Mouse (Mus musculus) lung, postnatal 0 days (tissue): ENCODE data around the gene Agbl4. TPM values are rescaled to one million over a fixed set of nuclear protein-coding genes. Genes with fewer than 3 reads are reported as not detected.

Source experiments
- ATAC-seq: fragments of 200-750 bp; cut with Nextera tagmentation; 2 replicates; pipeline ENCODE4 v1.8.0; 2017; ENCODE audit warnings: moderate library complexity
- DNase-seq: peaks from one replicate; pipeline ENCODE4 v3.0.0-alpha.2; 2016; ENCODE audit warnings: low spot score
- H3K27ac ChIP-seq: fragments of 300-500 bp; sonication (generic); 2 replicates; pipeline ENCODE4 v1.5.1; 2014; ENCODE audit warnings: antibody characterized with exemption, mild to moderate bottlenecking, low read length, mixed read lengths
- H3K27me3 ChIP-seq: fragments of 300-500 bp; sonication (generic); replicated peaks from 2 replicates; pipeline ENCODE4 v1.6.1; 2014; ENCODE audit warnings: low read length, mixed read lengths; ENCODE audit not compliant: insufficient read depth
- H3K36me3 ChIP-seq: fragments of 300-500 bp; sonication (generic); 2 replicates; pipeline ENCODE4 v1.6.1; 2014; ENCODE audit warnings: low read length, mixed read lengths; ENCODE audit not compliant: insufficient read depth
- H3K4me1 ChIP-seq: fragments of 300-500 bp; sonication (generic); 2 replicates; pipeline ENCODE4 v1.6.1; 2014; ENCODE audit warnings: antibody characterized with exemption, low read depth, low read length, mixed read lengths; ENCODE audit not compliant: insufficient read depth
- H3K4me2 ChIP-seq: fragments of 300-500 bp; sonication (generic); replicated peaks from 2 replicates; pipeline ENCODE4 v1.6.1; 2014; ENCODE audit warnings: low read depth, mild to moderate bottlenecking, low read length, moderate library complexity, mixed read lengths
- H3K4me3 ChIP-seq: fragments of 300-500 bp; sonication (generic); 2 replicates; pipeline ENCODE4 v1.5.1; 2014; ENCODE audit warnings: low read depth, low read length
- H3K9ac ChIP-seq: fragments of 300-500 bp; sonication (generic); replicated peaks from 2 replicates; pipeline ENCODE4 v1.6.1; 2014; ENCODE audit warnings: low read depth, mild to moderate bottlenecking
- H3K9me3 ChIP-seq: fragments of 300-500 bp; sonication (generic); 2 replicates; pipeline ENCODE4 v1.6.1; 2016; ENCODE audit warnings: low read length, mixed read lengths
- CTCF ChIP-seq: IDR thresholded peaks from 2 replicates; pipeline ENCODE4 v1.5.1; 2016; ENCODE audit warnings: antibody characterized with exemption, mild to moderate bottlenecking
- EP300 ChIP-seq: IDR thresholded peaks from 2 replicates; pipeline ENCODE4 v1.6.1; 2016; ENCODE audit warnings: antibody characterized with exemption, mild to moderate bottlenecking, control low read depth
- WGBS: fragments of 180-500 bp; shearing (Covaris S2); extraction: QIAGEN DNeasy Blood & Tissue Kit; methylation state at CpG from one replicate; pipeline ENCODE4 v1.1.7; 2014; 5-methylcytosine and 5-hydroxymethylcytosine counted together
- polyA plus RNA-seq: library from polyadenylated mRNA; unstranded; fragments of >200 nt; fragmentation: Nextera tagmentation; extraction: Ambion mirVana; gene quantifications from 2 replicates; pipeline ENCODE4 v1.2.1, GENCODE M21; 2015

The Agbl4 gene
- polyA plus RNA-seq, 1 experiment from 2014 or later, result 0.50 TPM

DNA sequence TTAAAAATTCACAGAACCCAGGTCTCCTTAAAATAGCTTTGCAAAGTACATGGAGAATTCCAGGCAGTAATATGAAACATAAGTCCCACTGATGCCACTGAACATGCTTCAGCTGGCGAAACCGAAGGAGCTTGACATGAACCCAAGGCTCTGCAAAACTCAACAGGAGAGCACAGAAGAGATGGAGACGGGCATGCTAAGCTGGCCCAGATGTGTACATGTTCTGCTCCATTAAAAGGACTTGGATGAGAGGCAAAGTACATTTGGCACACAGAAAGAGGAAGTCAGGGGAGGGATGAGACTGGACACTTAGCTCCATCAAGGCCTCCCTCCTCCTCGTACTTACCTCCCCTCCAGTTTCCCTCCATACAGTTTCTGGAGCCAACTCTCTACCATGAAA, 1013.3 kb downstream of the Agbl4 start:
- Histone ChIP-seq H3K9ac (no peak overlapping the region), H3K27me3 (no peaks in the 10 kb centered on the region), H3K27ac (no peak overlapping the region), H3K4me3 (no peak overlapping the region), H3K4me1 (no peaks in the 10 kb centered on the region), H3K4me2 (no peak overlapping the region), H3K36me3 (no peaks in the 10 kb centered on the region), H3K9me3 (no peaks in the 10 kb centered on the region)
- ATAC-seq (no peak), DNase-seq (no peak)
- WGBS, result 73% methylated on average over 4 of the region's 4 CpGs
- TF ChIP-seq EP300 (no peak), CTCF (no peak)

DNA sequence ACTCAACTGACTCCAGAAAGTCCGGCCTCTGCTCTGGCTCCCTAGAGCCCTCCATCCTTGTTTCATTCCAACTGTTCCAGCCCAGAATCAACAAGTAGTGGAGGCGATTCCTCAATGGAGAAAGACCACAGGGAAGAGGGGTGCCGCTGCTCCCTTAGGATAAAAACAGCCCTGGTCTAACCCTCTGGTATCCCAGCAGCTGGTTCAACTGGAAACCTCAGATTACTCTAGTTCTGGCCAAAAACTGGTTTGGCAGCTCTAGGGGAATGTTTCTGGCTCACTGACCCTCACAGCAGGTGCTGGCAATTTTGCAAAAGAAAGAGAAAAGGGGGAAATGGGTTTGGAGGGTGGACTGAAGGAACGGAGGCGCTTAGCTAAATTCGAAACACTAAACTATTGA, 1016.9 kb downstream of the Agbl4 start:
- TF ChIP-seq CTCF (no peak), EP300 (no peak)
- peak overlapping the region; percentile 76 for H3K4me3 ChIP-seq
- peak overlapping the region; percentile 74 for H3K4me2 ChIP-seq
- WGBS, result 1% methylated on average over 6 of the region's 6 CpGs
- no peaks in the 10 kb centered on the region for H3K27me3 ChIP-seq
- no peaks in the 10 kb centered on the region for H3K9me3 ChIP-seq
- H3K4me1 ChIP-seq, result no peaks in the 10 kb centered on the region
- no peaks in the 10 kb centered on the region for H3K36me3 ChIP-seq
- H3K9ac ChIP-seq, result peak overlapping the region; percentile 81
- H3K27ac ChIP-seq, result peak overlapping the region; percentile 8; the same call in 1 of the 2 replicates
- DNase-seq (no peak), ATAC-seq (peak; percentile 32)

DNA sequence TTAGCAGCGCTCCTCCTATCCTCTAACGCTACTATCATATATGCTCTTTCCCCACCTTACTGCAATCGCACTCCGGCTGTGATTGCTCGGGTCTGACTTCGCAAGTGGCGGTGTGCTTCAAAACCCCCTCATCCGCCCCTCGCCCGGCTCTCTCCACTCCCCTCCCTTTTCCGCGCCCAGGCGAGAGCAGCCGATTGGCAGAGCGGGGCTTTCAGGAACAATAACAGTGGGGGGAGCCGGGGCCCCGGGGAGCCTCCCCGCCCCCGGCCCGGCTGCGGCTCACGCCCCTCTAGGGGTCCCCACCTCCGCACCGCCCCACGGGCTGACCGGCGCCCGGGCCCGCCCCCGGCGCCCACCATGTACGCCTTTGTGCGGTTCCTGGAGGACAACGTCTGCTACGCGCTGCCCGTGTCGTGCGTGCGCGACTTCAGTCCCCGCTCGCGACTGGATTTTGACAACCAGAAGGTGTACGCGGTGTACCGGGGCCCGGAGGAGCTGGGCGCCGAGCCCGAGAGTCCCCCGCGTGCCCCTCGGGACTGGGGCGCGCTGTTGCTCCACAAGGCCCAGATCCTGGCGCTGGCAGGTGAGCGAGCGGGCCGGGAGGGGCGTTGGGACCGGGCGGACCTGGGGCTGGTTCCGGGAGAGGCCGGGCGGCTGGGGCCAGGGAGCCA, 1017.5 kb downstream of the Agbl4 start, which contains the start of gene Bend5:
Bend5 (plus strand) TSS at position 189 of the 671 bp plus-strand sequence.
- Histone ChIP-seq H3K4me1 (no peaks in the 10 kb centered on the region), H3K36me3 (no peaks in the 10 kb centered on the region), H3K9ac (peak within 1 kb of the TSS; percentile 81), H3K4me3 (peak within 1 kb of the TSS; percentile 76), H3K27me3 (no peaks in the 10 kb centered on the region), H3K9me3 (no peaks in the 10 kb centered on the region), H3K4me2 (peak within 1 kb of the TSS; percentile 74), H3K27ac (peak within 1 kb of the TSS; percentile 8)
- WGBS, result 2% methylated on average over 57 of the region's 66 CpGs
- ATAC-seq, result peak; percentile 92
- DNase-seq, result peak; percentile 79
- TF ChIP-seq EP300, result no peak
- TF ChIP-seq CTCF, result no peak

DNA sequence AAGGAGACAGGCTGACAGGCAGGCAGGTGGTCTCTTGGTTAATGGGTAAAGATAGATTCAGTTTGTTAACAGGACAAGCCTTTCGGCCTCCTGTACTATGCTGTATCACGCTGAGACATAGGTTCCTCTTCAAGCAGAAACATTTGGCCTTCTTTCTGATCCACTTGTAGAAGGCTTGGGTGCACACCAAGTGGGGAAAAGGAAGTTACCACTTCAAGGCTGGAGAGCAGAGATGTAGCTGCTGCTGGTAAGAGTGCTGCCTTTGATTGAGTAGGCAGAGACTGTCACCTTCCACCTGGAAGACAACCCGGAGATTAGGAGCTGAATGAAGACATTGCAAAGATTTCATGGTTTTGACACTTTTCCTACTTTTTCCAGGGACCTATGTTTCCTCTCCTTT, 1018.7 kb downstream of the Agbl4 start:
- DNase-seq, result no peak
- WGBS, result 51% methylated on average over 3 of the region's 3 CpGs
- no peak for TF ChIP-seq CTCF
- no peak for TF ChIP-seq EP300
- Histone ChIP-seq H3K4me1 (no peaks in the 10 kb centered on the region), H3K36me3 (no peaks in the 10 kb centered on the region), H3K4me3 (no peak overlapping the region), H3K27ac (no peak overlapping the region), H3K9me3 (no peaks in the 10 kb centered on the region), H3K9ac (no peak overlapping the region), H3K27me3 (no peaks in the 10 kb centered on the region), H3K4me2 (peak overlapping the region; percentile 74)
- no peak for ATAC-seq

DNA sequence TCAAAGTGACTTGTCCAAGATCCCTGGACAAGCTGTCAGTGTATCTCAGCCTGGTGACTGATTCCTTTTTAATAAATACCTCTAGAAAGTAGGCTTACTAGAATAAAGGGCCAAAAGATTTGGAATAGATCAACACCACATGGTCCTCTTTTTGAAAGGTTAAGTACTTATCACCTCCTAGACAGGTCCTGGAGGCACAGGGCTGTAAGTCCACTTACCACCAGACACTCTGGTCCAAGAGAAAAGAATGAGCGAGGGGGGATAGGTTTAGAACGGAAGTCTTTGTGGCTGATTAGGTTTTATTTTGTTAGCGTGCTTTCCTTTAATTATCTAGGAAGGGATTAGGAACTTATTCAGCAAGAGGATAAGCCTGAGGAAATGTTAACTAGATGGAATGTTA, 1019.1 kb downstream of the Agbl4 start:
- H3K9me3 ChIP-seq, result no peaks in the 10 kb centered on the region
- no peak overlapping the region for H3K9ac ChIP-seq
- no peak overlapping the region for H3K27ac ChIP-seq
- no peaks in the 10 kb centered on the region for H3K27me3 ChIP-seq
- H3K4me2 ChIP-seq, result no peak overlapping the region
- no peak overlapping the region for H3K4me3 ChIP-seq
- ATAC-seq (no peak), DNase-seq (no peak)
- no peaks in the 10 kb centered on the region for H3K36me3 ChIP-seq
- no peaks in the 10 kb centered on the region for H3K4me1 ChIP-seq
- WGBS, result 76% methylated on average over 3 of the region's 3 CpGs
- no peak for TF ChIP-seq EP300
- TF ChIP-seq CTCF, result no peak

DNA sequence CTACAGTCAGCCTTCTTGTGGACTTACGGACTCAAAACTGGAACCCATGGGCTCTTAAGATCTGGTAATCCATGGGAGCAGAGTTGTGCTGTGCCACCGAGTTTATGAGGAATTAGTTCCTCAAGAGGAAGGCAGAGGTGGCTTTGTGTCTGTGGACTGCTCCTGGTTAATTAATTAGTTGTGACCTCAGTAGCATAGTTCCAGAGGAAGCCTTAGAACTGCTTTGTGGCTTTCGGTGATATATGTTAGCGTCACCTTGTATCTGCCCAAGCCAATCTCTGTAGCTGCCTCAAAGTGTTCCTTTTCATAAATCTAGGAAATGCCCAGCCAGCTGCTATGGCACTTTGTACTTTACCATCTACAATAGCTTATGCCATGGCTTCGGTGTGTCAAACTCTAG, 1020.3 kb downstream of the Agbl4 start:
- Histone ChIP-seq H3K4me2 (no peak overlapping the region), H3K9ac (no peak overlapping the region), H3K4me1 (no peaks in the 10 kb centered on the region), H3K4me3 (no peak overlapping the region), H3K27me3 (no peaks in the 10 kb centered on the region), H3K9me3 (no peaks in the 10 kb centered on the region), H3K36me3 (no peaks in the 10 kb centered on the region), H3K27ac (no peak overlapping the region)
- DNase-seq (no peak), ATAC-seq (no peak)
- WGBS, result 87% methylated on average over 5 of the region's 5 CpGs
- TF ChIP-seq EP300, result no peak
- TF ChIP-seq CTCF, result no peak
